Mouse (Mus musculus) cerebellum, adult 2 months (tissue): ENCODE results near the gene 1700028K03Rik.

Experiments used
- CTCF ChIP-seq: fragments of 200-500 bp; IDR thresholded peaks from 2 replicates; pipeline ENCODE4 v1.5.1; 2011; ENCODE audit warnings: low read depth, mild to moderate bottlenecking, control low read depth, low read length, moderate library complexity, borderline replicate concordance; ENCODE audit not compliant: insufficient read depth
- POLR2A ChIP-seq: fragments of 200-500 bp; IDR thresholded peaks from 2 replicates; pipeline ENCODE4 v1.6.1; 2011; ENCODE audit warnings: low read length, control low read depth, borderline replicate concordance; ENCODE audit not compliant: insufficient read depth

GRCm38 (mm10) chr5:107545927-107546326 is 11.4 kb downstream of the 1700028K03Rik start:
- TF ChIP-seq POLR2A (no peak), CTCF (no peak)
